Mouse (Mus musculus) limb, embryonic 12.5 days (tissue): ENCODE measurements at regions not wholly inside any gene's neighbourhood (a gene's known extent, or its start where the extent isn't known, plus 50 kb on each side); places are given as distances from the start of the nearest gene placed in this dataset.
"Not testable (repeated sequence)": the region's sequence is repeated elsewhere in the genome, so short reads cannot be mapped to it uniquely, and the experiment has no call there.

ENCODE experiments used
- ATAC-seq: fragments of 200-750 bp; cut with Nextera tagmentation; 2 replicates; pipeline ENCODE4 v1.8.0; 2017; ENCODE audit warnings: low read depth, moderate TSS enrichment; ENCODE audit not compliant: insufficient number of reproducible peaks, insufficient read depth, low FRiP score, low TSS enrichment
- H3K27ac ChIP-seq: fragments of 300-500 bp; sonication (generic); 2 replicates; pipeline ENCODE4 v1.5.1; 2016; ENCODE audit warnings: mild to moderate bottlenecking, moderate library complexity
- H3K27me3 ChIP-seq: fragments of 300-500 bp; sonication (generic); 2 replicates; pipeline ENCODE4 v1.6.1; 2016; ENCODE audit warnings: mild to moderate bottlenecking, moderate library complexity
- H3K36me3 ChIP-seq: fragments of 300-500 bp; sonication (generic); 2 replicates; pipeline ENCODE4 v1.6.1; 2016; ENCODE audit warnings: mild to moderate bottlenecking, moderate library complexity
- H3K4me1 ChIP-seq: fragments of 300-500 bp; sonication (generic); replicated peaks from 2 replicates; pipeline ENCODE4 v1.6.1; 2016
- H3K4me2 ChIP-seq: fragments of 300-500 bp; sonication (generic); 2 replicates; pipeline ENCODE4 v1.6.1; 2016; ENCODE audit warnings: mild to moderate bottlenecking, moderate library complexity
- H3K4me3 ChIP-seq: fragments of 300-500 bp; sonication (generic); replicated peaks from 2 replicates; pipeline ENCODE4 v1.5.1; 2016; ENCODE audit warnings: mild to moderate bottlenecking
- H3K9ac ChIP-seq: fragments of 300-500 bp; sonication (generic); replicated peaks from 2 replicates; pipeline ENCODE4 v1.6.1; 2016; ENCODE audit warnings: mild to moderate bottlenecking, moderate library complexity
- H3K9me3 ChIP-seq: fragments of 300-500 bp; sonication (generic); 2 replicates; pipeline ENCODE4 v1.6.1; 2016; ENCODE audit warnings: mild to moderate bottlenecking, moderate library complexity
- WGBS: fragments of 180-500 bp; shearing (Covaris S2); methylation state at CpG from one replicate; pipeline ENCODE4 v1.1.7; 2016; 5-methylcytosine and 5-hydroxymethylcytosine counted together

DNA sequence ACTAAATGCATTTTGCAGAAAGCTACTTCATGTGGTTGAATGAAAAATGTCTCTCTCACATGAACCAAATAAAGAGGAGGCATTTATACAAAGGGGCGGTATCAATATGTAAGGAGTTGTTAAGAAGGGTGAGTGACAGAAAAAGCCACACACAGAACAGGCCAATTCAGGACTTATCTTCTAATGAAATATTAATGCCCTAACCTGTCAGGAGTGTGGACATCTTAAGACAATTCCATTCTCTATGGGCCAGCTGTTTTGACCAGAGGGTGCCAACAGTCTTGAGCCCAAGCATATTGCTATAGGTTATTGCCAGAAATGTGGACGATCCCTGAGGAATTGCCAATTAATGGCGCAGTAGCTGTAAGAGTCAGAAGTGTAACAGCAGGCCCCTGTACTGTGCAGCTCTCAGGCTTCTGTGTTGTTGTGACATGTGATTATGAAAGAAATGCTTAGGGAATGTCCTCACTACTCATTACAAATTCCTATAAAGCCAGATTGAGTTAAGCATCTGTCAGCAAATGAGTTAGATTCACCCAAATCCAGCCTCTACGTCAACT, 393.8 kb downstream of the Ice1 start:
- 91% methylated on average over 4 of the region's 4 CpGs for WGBS
- no peak overlapping the region for H3K9ac ChIP-seq
- no peak overlapping the region for H3K4me2 ChIP-seq
- H3K4me3 ChIP-seq, result no peak overlapping the region
- no peaks in the 10 kb centered on the region for H3K36me3 ChIP-seq
- H3K27me3 ChIP-seq, result no peaks in the 10 kb centered on the region
- ATAC-seq, result no peak
- H3K9me3 ChIP-seq, result no peaks in the 10 kb centered on the region
- H3K27ac ChIP-seq, result no peak overlapping the region
- H3K4me1 ChIP-seq, result no peaks in the 10 kb centered on the region

DNA sequence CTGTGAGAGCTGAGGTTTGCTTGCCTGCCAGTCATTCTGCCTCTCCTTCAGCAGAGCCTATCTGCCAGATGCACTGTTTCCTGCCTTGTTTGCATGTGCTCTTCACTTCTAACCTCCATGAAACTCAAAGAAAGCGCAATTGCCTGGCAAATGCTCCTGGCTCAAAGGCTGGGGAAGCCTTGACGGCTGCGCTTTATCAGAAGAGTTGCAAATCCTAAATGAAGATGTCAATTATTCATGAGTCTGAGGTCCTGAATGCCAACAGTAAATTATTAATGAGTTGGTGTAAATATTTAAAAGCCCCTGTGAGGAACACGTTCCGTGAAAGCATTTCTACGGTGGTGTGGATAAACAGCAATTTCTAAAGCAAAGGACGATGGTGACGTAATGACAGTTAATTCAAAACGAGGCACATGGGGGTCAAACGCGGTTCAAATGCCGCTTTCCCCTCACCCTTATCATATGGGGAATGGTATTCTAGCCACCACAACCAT, 377.4 kb downstream of the Ice1 start:
- Histone ChIP-seq H3K36me3 (no peaks in the 10 kb centered on the region), H3K27me3 (no peaks in the 10 kb centered on the region), H3K9me3 (no peaks in the 10 kb centered on the region), H3K4me3 (no peak overlapping the region), H3K27ac (no peak overlapping the region), H3K9ac (no peak overlapping the region), H3K4me1 (0 out of 2 replicates have a peak, but pooled peaks cover 4% of the 10 kb centered on the region), H3K4me2 (no peak overlapping the region)
- WGBS, result 54% methylated on average over 12 of the region's 12 CpGs
- no peak for ATAC-seq

DNA sequence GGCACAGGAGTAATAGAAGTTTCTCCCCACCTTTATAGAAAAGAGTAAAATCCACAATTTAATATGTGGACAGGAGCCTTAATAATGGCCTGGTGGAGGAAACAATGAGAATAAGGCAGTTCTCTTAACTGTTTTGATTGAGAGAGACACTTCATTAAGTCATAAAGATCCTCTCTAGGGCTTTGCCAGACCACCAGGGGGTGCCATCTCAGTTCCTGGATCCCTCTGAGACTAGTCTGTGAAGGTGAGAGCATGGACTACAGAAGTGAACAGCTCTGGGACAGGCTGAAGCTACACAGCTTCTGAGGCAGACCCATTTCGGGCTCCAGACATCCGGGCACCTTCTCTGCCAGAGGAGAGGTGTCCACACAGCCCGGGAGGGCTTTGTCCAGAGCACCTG, 373.8 kb downstream of the Ice1 start:
- 84% methylated on average over 3 of the region's 3 CpGs for WGBS

DNA sequence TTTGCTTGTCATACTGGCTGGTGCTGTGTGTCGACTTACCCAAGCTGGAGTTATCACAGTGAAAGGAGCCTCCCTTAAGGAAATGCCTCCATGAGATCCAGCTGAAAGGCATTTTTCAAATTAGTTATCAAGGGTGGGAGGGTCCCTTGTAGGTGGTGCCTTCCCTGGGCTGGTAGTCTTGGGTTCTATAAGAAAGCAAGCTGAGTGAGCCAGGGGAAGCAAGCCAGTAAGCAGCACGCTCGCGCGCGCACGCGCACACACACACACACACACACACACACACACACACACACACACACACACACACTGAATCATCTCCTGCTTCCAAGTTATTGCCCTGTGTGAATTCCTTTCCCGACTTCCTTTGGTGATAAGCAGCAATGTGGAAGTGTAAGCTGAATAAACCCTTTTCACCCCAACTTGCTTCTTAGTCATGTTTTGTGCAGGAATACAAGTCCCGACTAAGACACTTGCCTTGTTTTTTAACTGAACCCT, 360.5 kb downstream of the Ice1 start:
- not testable (repeated sequence) for H3K9ac ChIP-seq, H3K9me3 ChIP-seq, H3K27ac ChIP-seq, H3K4me3 ChIP-seq, ATAC-seq, H3K4me2 ChIP-seq, H3K36me3 ChIP-seq, H3K27me3 ChIP-seq, H3K4me1 ChIP-seq
- 89% methylated on average over 10 of the region's 10 CpGs for WGBS

More for the DNA sequence above, 373.8 kb downstream of the Ice1 start:
- Histone ChIP-seq H3K9ac (no peak overlapping the region), H3K4me2 (no peak overlapping the region), H3K4me3 (no peak overlapping the region), H3K27me3 (no peaks in the 10 kb centered on the region), H3K27ac (no peak overlapping the region), H3K9me3 (no peaks in the 10 kb centered on the region), H3K36me3 (no peaks in the 10 kb centered on the region), H3K4me1 (0 out of 2 replicates have a peak, but pooled peaks cover 4% of the 10 kb centered on the region)
- no peak for ATAC-seq

DNA sequence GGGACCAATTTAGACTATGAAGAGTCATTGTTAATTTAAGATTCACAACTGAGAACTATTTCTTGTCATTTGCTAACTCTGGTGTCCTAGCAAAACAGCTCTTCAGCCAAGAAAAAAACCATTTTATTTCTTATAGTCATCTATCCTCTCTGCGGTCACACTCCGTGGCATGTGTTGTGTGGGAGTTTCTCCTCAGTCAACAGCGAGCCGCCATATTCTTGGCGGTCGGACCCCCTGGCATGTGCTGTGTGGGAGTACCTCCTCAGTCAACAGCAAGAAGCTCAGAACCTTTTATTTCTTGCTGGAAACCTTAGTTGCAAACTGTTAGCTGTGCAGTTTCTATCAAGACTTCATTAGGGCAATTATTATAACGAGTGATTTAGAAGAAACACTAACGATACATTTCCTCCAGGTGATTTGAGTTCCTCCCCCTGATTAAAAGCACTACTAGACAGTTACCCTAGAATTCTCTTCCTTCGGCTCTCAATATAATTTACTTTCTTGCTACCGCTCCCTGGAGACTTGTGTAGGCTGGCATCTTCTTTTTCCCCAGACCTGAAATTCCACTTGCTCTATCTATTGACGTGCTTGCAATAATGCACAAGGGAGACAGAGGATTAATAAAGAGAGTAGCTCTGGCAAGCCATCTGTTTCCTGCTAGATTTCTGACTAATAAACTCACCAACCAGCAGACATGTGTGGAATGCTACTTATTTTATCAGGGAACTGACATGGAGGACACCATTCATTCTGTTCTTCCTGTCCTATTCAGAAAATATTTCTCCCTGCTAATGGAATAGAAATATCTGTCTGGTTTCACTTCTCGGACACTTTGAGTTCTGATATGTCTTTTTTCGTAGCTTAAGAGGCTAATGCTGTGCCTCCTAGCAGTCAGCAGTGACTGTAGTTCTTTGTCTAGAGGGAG, 359.5 kb downstream of the Ice1 start:
- no peaks in the 10 kb centered on the region for H3K27me3 ChIP-seq
- peak overlapping the region; percentile 2; the same call in 1 of the 2 replicates for H3K27ac ChIP-seq
- H3K4me3 ChIP-seq, result no peak overlapping the region
- peaks cover 16% of the 10 kb centered on the region for H3K4me1 ChIP-seq
- no peak overlapping the region for H3K9ac ChIP-seq
- WGBS, result 61% methylated on average over 13 of the region's 13 CpGs
- H3K36me3 ChIP-seq, result no peaks in the 10 kb centered on the region
- no peak overlapping the region for H3K4me2 ChIP-seq
- ATAC-seq, result no peak
- H3K9me3 ChIP-seq, result no peaks in the 10 kb centered on the region

DNA sequence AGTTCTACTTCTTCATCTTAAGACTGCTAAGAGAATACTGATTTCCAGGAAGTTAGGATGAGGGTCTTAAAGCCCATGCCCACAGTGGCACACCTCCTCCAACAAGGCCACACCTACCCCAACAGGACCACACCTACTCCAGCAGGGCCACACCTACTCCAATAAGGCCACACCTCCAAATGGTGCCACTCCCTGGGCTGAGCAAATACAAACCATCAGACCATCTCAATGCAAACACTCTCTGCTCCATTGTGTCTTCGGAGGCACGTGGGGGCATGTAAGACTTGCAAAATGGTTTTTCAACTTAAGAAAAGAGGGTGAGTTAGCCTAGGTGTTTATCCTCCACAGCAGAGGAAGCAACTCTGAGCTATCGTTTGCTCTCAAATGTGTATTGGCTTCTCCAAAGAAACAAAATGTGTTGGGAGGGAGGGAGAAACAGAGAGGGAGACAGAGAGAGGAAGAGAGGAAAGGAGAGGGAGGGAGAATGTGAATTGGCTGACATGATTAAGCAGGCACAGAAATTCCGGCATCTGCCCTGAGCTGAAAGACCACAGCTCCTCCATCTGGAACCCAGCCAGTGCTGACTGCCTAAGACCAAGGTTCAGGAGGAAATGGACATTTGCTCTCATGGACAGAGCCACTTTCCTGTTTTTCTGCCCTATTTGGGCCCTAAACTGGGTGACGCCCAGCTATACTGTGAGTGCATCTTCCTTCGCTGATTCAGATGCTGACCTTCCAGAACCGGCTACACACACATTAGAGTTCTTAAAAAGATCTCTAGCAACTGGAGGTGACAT, 356.2 kb downstream of the Ice1 start:
- no peak for ATAC-seq
- H3K4me3 ChIP-seq, result no peak overlapping the region

DNA sequence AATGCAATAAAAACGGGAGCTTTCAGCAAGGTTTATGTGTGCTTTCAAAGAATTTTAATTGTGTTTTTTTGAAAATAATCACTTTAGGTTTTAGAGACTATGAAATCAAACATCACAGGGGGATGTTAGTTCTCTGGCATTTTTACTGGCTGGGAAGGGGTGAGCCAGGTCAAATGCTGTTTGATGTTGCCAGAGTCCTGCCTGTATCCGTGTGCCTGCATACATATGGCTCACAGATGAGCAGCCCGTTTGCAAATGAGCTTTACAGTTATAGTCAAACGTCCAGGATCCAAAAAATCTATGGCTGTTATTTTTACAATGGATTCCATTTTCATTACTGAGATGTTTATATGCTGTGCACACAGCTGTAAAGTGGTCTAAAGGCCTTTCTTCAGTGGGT, 354.7 kb downstream of the Ice1 start:
- 6% methylated on average over 4 of the region's 4 CpGs for WGBS
- H3K4me3 ChIP-seq, result no peak overlapping the region
- H3K27ac ChIP-seq, result no peak overlapping the region
- no peaks in the 10 kb centered on the region for H3K9me3 ChIP-seq
- H3K4me1 ChIP-seq, result peaks cover 29% of the 10 kb centered on the region
- no peaks in the 10 kb centered on the region for H3K27me3 ChIP-seq
- ATAC-seq, result peak; percentile 77; the same call in 1 of the 2 replicates
- no peak overlapping the region for H3K9ac ChIP-seq
- no peaks in the 10 kb centered on the region for H3K36me3 ChIP-seq
- no peak overlapping the region for H3K4me2 ChIP-seq

More for the DNA sequence above, 356.2 kb downstream of the Ice1 start:
- H3K36me3 ChIP-seq, result no peaks in the 10 kb centered on the region
- 77% methylated on average over 7 of the region's 7 CpGs for WGBS
- H3K27me3 ChIP-seq, result no peaks in the 10 kb centered on the region
- no peak overlapping the region for H3K4me2 ChIP-seq
- H3K27ac ChIP-seq, result no peak overlapping the region
- H3K9me3 ChIP-seq, result no peaks in the 10 kb centered on the region
- H3K9ac ChIP-seq, result no peak overlapping the region
- H3K4me1 ChIP-seq, result peaks cover 29% of the 10 kb centered on the region

DNA sequence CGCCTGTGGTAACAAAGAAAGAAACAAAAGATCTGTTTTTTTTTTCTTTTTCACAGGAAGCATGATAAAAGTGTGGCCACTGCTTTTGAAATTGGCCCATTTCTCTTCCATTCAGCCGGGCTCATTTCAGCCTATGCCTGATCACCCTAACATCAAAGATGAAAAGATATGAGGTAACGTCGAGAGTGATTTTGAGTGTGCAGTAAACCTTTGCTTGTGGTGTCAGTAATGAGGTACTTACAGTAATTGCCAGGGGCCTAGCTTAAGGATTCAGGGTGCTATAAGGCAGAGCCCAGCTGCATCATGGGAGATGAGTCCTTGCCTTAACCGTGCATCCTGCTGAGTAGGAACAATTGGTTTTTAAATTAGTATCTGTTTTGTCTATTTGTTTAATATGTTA, 354.2 kb downstream of the Ice1 start:
- H3K9ac ChIP-seq, result no peak overlapping the region
- no peak overlapping the region for H3K4me2 ChIP-seq
- H3K4me3 ChIP-seq, result no peak overlapping the region
- no peaks in the 10 kb centered on the region for H3K27me3 ChIP-seq
- 0 out of 2 replicates have a peak, but pooled peaks have one; percentile 53 for ATAC-seq
- no peaks in the 10 kb centered on the region for H3K36me3 ChIP-seq
- WGBS, result 9% methylated on average over 5 of the region's 5 CpGs
- no peaks in the 10 kb centered on the region for H3K9me3 ChIP-seq
- peaks cover 26% of the 10 kb centered on the region for H3K4me1 ChIP-seq
- H3K27ac ChIP-seq, result peak overlapping the region; percentile 64; the same call in 1 of the 2 replicates

DNA sequence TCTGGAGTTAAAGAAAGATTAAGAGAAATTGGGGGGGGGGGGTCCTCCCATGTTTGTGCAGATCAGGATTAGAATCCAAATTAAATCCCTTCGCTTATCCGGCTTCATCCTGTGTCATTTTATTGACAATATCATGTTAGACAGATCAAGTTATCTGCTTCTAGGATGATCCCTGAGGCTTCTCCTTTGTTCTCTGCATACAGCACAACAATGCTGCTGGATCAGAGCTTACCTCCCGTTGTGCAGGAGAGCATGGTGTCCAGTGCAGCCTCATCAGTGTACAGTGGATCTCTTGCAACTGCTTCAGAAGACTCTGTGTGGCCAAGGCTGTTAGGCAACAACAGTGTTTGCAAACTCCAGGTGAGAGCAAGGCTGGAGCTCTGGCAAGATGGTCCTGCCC, 344.7 kb downstream of the Ice1 start:
- no peaks in the 10 kb centered on the region for H3K9me3 ChIP-seq
- no peaks in the 10 kb centered on the region for H3K27me3 ChIP-seq
- H3K4me2 ChIP-seq, result no peak overlapping the region
- no peak overlapping the region for H3K4me3 ChIP-seq
- no peak for ATAC-seq
- no peak overlapping the region for H3K27ac ChIP-seq
- 82% methylated on average over 3 of the region's 3 CpGs for WGBS
- H3K4me1 ChIP-seq, result no peaks in the 10 kb centered on the region
- no peak overlapping the region for H3K9ac ChIP-seq
- H3K36me3 ChIP-seq, result no peaks in the 10 kb centered on the region

DNA sequence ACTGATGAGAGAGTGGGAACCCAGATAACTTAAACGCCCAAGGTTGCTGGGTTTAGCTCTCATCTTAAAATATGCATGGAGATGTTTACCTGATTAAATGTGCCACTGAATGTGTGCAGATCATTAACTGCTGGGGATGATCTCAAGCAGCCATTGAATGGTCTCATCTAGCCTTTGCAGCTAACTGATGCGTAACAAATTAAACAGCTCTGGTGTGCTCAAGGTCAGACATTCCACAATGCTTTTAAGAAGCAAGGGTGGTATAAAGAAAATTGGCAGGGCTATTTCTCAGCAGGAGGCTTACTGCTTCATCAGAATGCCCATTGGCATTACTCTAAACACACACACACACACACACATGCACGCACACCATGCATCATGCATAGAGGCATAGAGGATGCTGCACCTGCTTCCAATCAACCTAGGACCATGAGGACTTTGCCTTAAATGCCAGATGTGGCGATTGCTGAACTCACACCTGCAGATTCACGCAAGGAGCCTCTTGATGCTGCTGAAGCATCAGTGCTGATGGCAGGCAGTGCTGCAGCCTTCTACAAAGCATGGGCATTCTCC, 333.4 kb downstream of the Ice1 start:
- no peaks in the 10 kb centered on the region for H3K36me3 ChIP-seq

More for the DNA sequence above, 333.4 kb downstream of the Ice1 start:
- no peak overlapping the region for H3K27ac ChIP-seq
- 58% methylated on average over 5 of the region's 5 CpGs for WGBS
- ATAC-seq, result no peak
- H3K9ac ChIP-seq, result no peak overlapping the region
- H3K27me3 ChIP-seq, result no peaks in the 10 kb centered on the region
- H3K4me3 ChIP-seq, result no peak overlapping the region
- no peaks in the 10 kb centered on the region for H3K9me3 ChIP-seq
- 0 out of 2 replicates have a peak, but pooled peaks cover 3% of the 10 kb centered on the region for H3K4me1 ChIP-seq
- H3K4me2 ChIP-seq, result no peak overlapping the region
